Mouse (Mus musculus) lung, embryonic 16.5 days (tissue): ENCODE measurements around the gene Npw. TPM values are rescaled to one million over a fixed set of nuclear protein-coding genes. Genes with fewer than 3 reads are reported as not detected.

Source experiments
- ATAC-seq: fragments of 200-750 bp; cut with Nextera tagmentation; 2 replicates; pipeline ENCODE4 v1.8.0; 2017; ENCODE audit warnings: low read depth, mild to moderate bottlenecking, moderate library complexity
- H3K27ac ChIP-seq: fragments of 300-500 bp; sonication (generic); 2 replicates; pipeline ENCODE4 v1.5.1; 2014; ENCODE audit warnings: mild to moderate bottlenecking, control low read depth, low read length
- H3K27me3 ChIP-seq: fragments of 300-500 bp; sonication (generic); 2 replicates; pipeline ENCODE4 v1.6.1; 2014; ENCODE audit warnings: low read depth, low read length, mixed read lengths; ENCODE audit not compliant: control insufficient read depth, insufficient read depth
- H3K36me3 ChIP-seq: fragments of 300-500 bp; sonication (generic); 2 replicates; pipeline ENCODE4 v1.6.1; 2014; ENCODE audit warnings: low read length; ENCODE audit not compliant: control insufficient read depth, insufficient read depth
- H3K4me1 ChIP-seq: fragments of 300-500 bp; sonication (generic); replicated peaks from 2 replicates; pipeline ENCODE4 v1.6.1; 2014; ENCODE audit warnings: low read length, mixed read lengths; ENCODE audit not compliant: control insufficient read depth, insufficient read depth
- H3K4me2 ChIP-seq: fragments of 300-500 bp; sonication (generic); 2 replicates; pipeline ENCODE4 v1.6.1; 2014; ENCODE audit warnings: low read depth, low read length, control low read depth
- H3K4me3 ChIP-seq: fragments of 300-500 bp; sonication (generic); 2 replicates; pipeline ENCODE4 v1.5.1; 2014; ENCODE audit warnings: mild to moderate bottlenecking, low read length, control low read depth
- H3K9ac ChIP-seq: fragments of 300-500 bp; sonication (generic); 2 replicates; pipeline ENCODE4 v1.6.1; 2014; ENCODE audit warnings: low read length, control low read depth
- H3K9me3 ChIP-seq: fragments of 300-500 bp; sonication (generic); 2 replicates; pipeline ENCODE4 v1.6.1; 2016; ENCODE audit warnings: low read length; ENCODE audit not compliant: control insufficient read depth
- WGBS: fragments of 180-500 bp; shearing (Covaris S2); extraction: QIAGEN DNeasy Blood & Tissue Kit; methylation state at CpG from one replicate; pipeline ENCODE4 v1.1.7; 2014; 5-methylcytosine and 5-hydroxymethylcytosine counted together
- polyA plus RNA-seq: library from polyadenylated mRNA; unstranded; fragments of >200 nt; fragmentation: Nextera tagmentation; extraction: Ambion mirVana; gene quantifications from 2 replicates; pipeline ENCODE4 v1.2.1, GENCODE M21; 2015

Npw gene
- polyA plus RNA-seq, 1 experiment from 2014 or later: 1.1 TPM

DNA sequence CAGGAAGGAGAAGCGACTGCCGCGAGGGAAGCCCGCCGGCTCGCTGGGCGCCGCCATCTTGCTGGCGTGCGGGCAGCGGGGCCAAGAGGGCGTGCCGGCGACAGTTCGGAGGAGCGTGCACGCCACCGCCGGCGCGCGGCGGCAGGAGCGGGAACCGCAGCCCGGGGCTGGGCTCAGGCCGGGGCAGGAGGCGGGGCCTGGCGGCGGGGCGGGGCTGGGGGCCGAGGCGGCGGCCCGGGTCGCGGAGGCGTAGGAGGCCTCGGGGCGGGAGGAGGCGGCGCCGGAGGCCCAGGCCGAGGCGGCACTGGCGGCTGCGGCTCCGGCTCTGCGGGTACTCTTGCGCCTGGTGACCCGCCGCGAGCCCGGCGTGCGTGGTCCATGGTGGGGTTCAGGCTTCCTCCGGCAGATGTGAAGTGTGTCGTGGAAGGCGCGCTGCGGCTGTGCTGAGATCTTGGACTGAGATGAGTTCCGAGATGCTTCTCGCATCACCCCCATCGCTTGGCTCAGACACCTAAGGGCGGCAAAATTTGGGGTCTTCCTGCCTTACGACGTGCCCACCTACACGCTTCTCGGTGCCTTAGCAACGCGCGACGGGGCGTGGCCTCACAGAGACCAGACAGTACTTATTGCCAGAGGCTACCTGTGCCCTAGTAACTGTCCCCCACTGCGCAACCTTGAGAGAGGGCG is 37.9 kb upstream of the Npw start, which contains the start of the genes Gfer and Noxo1:
TSS of gene Gfer (minus strand) at position 146 of the 687 bp plus-strand sequence.
TSS of gene Noxo1 (plus strand) at position 224 of the 687 bp plus-strand sequence.
- Histone ChIP-seq H3K27me3 (no peaks in the 10 kb centered on the region), H3K27ac (peak within 1 kb of the TSS; percentile 89), H3K36me3 (peaks cover 14% of the 10 kb centered on the region), H3K9ac (peak within 1 kb of the TSS; percentile 92), H3K9me3 (no peaks in the 10 kb centered on the region), H3K4me2 (peak within 1 kb of the TSS; percentile 88), H3K4me1 (peaks cover 22% of the 10 kb centered on the region), H3K4me3 (peak within 1 kb of the TSS; percentile 89)
- under 1% methylated on average over 51 of the region's 76 CpGs for WGBS
- ATAC-seq: peak; percentile 95

DNA sequence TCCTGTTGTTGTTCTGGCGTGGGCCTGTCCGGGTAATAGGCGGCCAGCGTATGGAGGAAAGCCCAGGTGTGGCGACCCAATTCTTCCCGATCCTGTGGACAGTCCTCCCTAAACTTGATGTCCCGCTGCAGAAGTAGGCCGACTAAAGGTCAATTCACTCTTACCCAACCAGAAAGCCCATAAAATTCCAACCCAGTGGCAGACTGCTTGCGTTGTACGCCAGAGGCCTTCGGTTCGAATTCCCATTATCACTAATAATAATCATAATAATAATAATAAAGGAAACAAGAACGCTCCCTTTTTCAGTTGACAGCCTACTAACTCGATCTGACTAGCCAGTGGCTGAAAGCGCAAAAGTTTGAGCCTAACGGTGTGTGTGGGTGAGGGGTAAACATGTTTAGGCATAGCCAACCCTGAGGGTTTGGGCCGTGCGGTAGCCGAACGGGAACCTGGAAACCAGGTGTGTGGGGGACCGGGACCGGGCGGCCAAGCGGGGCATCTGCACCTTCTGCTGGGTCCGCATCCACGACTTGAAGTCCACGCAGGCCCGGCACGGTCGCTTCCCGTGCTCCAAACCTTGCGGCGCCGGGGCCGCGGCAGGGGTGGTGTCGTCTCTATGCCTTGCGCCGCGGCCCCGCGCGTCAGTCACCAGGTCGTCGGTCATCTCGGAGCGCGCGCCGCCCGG is 37.2 kb upstream of the Npw start:
- peaks cover 9% of the 10 kb centered on the region; the same call in 1 of the 2 replicates for H3K36me3 ChIP-seq
- peak overlapping the region; percentile 88 for H3K4me2 ChIP-seq
- H3K4me3 ChIP-seq: peak overlapping the region; percentile 89
- ATAC-seq: no peak; the same call in 1 of the 2 replicates
- peak overlapping the region; percentile 92 for H3K9ac ChIP-seq
- peaks cover 22% of the 10 kb centered on the region for H3K4me1 ChIP-seq
- 6% methylated on average over 47 of the region's 51 CpGs for WGBS
- H3K9me3 ChIP-seq: no peaks in the 10 kb centered on the region
- H3K27ac ChIP-seq: peak overlapping the region; percentile 89
- H3K27me3 ChIP-seq: peaks cover 3% of the 10 kb centered on the region

- H3K9ac ChIP-seq: no peak overlapping the region
- H3K4me2 ChIP-seq: no peak overlapping the region
- 84% methylated on average over 5 of the region's 5 CpGs for WGBS
- H3K27me3 ChIP-seq: peaks cover 33% of the 10 kb centered on the region
- no peak for ATAC-seq
- H3K4me1 ChIP-seq: peaks cover 21% of the 10 kb centered on the region
- H3K4me3 ChIP-seq: no peak overlapping the region
- no peak overlapping the region for H3K27ac ChIP-seq
- H3K36me3 ChIP-seq: peaks cover 6% of the 10 kb centered on the region; the same call in 1 of the 2 replicates
- no peaks in the 10 kb centered on the region for H3K9me3 ChIP-seq
These were observed 34.1 kb upstream of the Npw start for GRCm38 (mm10) chr17:24692385-24692784.

- under 1% methylated on average over 43 of the region's 55 CpGs for WGBS
- peaks cover 6% of the 10 kb centered on the region; the same call in 1 of the 2 replicates for H3K36me3 ChIP-seq
- peaks cover 36% of the 10 kb centered on the region for H3K27me3 ChIP-seq
- H3K4me2 ChIP-seq: peak within 1 kb of the TSS; percentile 66
- H3K9ac ChIP-seq: peak within 1 kb of the TSS; percentile 48
- H3K27ac ChIP-seq: no peak within 1 kb of the TSS
- peaks cover 8% of the 10 kb centered on the region for H3K4me1 ChIP-seq
- no peaks in the 10 kb centered on the region for H3K9me3 ChIP-seq
- peak within 1 kb of the TSS; percentile 46 for H3K4me3 ChIP-seq
- peak; percentile 20; the same call in 1 of the 2 replicates for ATAC-seq
These were observed 31.2 kb upstream of the Npw start, which contains the start of gene Syngr3 for GRCm38 (mm10) chr17:24689251-24690081. TSS of gene Syngr3 (minus strand) at chr17:24689955.

- ATAC-seq: no peak
- H3K9me3 ChIP-seq: no peaks in the 10 kb centered on the region
- peaks cover 36% of the 10 kb centered on the region for H3K27me3 ChIP-seq
- peak overlapping the region; percentile 60 for H3K9ac ChIP-seq
- H3K4me2 ChIP-seq: peak overlapping the region; percentile 70
- H3K36me3 ChIP-seq: peaks cover 3% of the 10 kb centered on the region; the same call in 1 of the 2 replicates
- H3K27ac ChIP-seq: no peak overlapping the region
- H3K4me1 ChIP-seq: peaks cover 8% of the 10 kb centered on the region
- peak overlapping the region; percentile 48 for H3K4me3 ChIP-seq
- WGBS: 17% methylated on average over 23 of the region's 23 CpGs
These were observed 29.3 kb upstream of the Npw start for GRCm38 (mm10) chr17:24687599-24687998.

DNA sequence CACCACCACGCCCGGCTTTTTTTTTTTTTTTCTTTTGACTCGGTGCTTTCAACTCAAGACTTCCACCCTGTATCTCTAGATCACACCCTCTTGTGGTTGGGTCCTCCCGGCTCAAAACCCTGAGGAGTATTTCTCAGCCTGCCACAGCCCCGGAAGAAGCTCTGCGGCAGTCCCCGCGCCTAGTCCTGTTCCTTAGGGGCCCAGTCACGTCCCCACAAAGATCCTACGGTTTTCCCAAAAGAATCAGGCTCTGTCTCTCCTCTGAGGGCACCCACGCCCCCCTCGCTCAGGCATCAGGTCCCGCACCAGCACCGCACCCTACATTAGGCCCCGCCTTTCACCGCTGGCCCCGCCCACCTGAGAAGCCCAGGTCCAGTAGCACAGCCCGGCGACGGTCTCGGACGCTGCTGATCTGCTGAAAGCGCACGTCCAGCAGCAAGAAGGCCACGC is 28.9 kb upstream of the Npw start:
- H3K9ac ChIP-seq: peak overlapping the region; percentile 60
- WGBS: 2% methylated on average over 25 of the region's 25 CpGs

GRCm38 (mm10) chr17:24686514-24686913 is 28.3 kb upstream of the Npw start:
- Histone ChIP-seq H3K9ac (no peak overlapping the region), H3K4me2 (peak overlapping the region; percentile 15; the same call in 1 of the 2 replicates), H3K4me3 (no peak overlapping the region), H3K27ac (no peak overlapping the region), H3K36me3 (peaks cover 1% of the 10 kb centered on the region; the same call in 1 of the 2 replicates), H3K27me3 (peaks cover 36% of the 10 kb centered on the region), H3K4me1 (peaks cover 8% of the 10 kb centered on the region), H3K9me3 (no peaks in the 10 kb centered on the region)
- WGBS: 32% methylated on average over 16 of the region's 16 CpGs
- ATAC-seq: no peak; the same call in 1 of the 2 replicates

More for the DNA sequence above, 28.9 kb upstream of the Npw start:
- peaks cover 36% of the 10 kb centered on the region for H3K27me3 ChIP-seq
- H3K4me2 ChIP-seq: peak overlapping the region; percentile 70
- peak overlapping the region; percentile 48 for H3K4me3 ChIP-seq
- H3K36me3 ChIP-seq: no peaks in the 10 kb centered on the region; the same call in 1 of the 2 replicates
- peak; percentile 76 for ATAC-seq
- no peaks in the 10 kb centered on the region for H3K9me3 ChIP-seq
- H3K27ac ChIP-seq: no peak overlapping the region
- H3K4me1 ChIP-seq: peaks cover 8% of the 10 kb centered on the region

GRCm38 (mm10) chr17:24677500-24678080 is 19.3 kb upstream of the Npw start:
- Histone ChIP-seq H3K4me1 (no peaks in the 10 kb centered on the region; the same call in 1 of the 2 replicates), H3K9ac (no peak overlapping the region), H3K36me3 (peaks cover 46% of the 10 kb centered on the region), H3K4me3 (no peak overlapping the region), H3K27me3 (no peaks in the 10 kb centered on the region), H3K4me2 (no peak overlapping the region), H3K27ac (no peak overlapping the region), H3K9me3 (no peaks in the 10 kb centered on the region)
- WGBS: 85% methylated on average over 24 of the region's 24 CpGs
- no peak for ATAC-seq
